Mouse (Mus musculus) heart, postnatal 10 days (tissue): ENCODE results near the gene Bclaf1. TPM values are rescaled to one million over a fixed set of nuclear protein-coding genes. Genes with fewer than 3 reads are reported as not detected.

Experiments used
- DNase-seq, 2 experiments: peaks; one replicate each; pipeline ENCODE4 v3.0.0; 2021
- intact Hi-C: fragments of 180-260 bp; cut with DNase I; formaldehyde crosslinking; loops from one replicate; pipeline ENCODE4 v1.15.1; 2025
- total RNA-seq, 2 experiments: library from RNA; stranded (reverse); gene quantifications; 2 replicates each; pipeline ENCODE4 v1.2.3; 2021

Bclaf1 gene
- total RNA-seq, 2 experiments from 2014 or later = 86.4 to 96.1 TPM

GRCm38 (mm10) chr10:20313447-20313846 is 1.2 kb downstream of the Bclaf1 start:
- no peak for DNase-seq
- intact Hi-C loops = loop anchor here (5.0 to 10.0 kb wide), 2 partner anchors 34 to 159 kb away; partner anchors contain the start of gene Mtfr2

DNA sequence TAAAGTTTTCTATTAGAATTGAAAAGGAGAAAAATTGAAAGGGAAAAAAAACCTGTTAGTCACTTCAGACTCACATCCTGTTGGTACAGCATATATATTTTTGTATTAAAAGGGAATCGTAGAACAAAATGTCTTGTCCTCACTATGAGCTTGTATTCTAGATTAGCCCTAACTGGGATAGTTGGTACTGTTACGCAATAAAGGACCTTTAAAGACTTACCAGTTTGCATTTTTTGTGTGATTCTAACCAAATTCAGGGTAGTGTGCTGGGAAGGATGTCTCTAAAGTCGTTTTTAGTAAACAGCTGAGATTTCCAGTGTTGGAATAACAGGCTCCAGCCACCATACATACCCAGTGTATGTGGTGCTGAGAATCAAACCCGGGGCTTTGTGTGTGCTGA is 1.7 kb downstream of the Bclaf1 start:
- DNase-seq = no peak

DNA sequence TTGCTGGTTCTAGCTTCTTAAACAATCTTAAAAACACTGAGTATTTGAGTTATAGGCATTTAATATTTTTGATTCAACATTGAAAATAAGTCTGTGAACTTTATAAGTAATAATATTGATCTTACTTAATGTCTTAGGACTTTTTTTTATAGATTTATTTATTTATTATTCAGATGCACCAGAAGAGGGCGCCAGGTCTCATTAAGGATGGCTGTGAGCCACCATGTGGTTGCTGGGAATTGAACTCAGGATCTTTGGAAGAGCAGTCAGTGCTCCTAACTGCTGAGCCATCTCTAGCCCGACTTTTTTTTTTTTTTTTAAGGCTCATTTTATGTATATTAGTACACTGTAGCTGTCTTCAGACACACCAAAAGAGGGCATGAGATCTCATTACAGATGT is 2.5 kb downstream of the Bclaf1 start:
- peak in 1 of 2 experiments; percentile 35 for DNase-seq
- intact Hi-C loops = loop anchor here (5.0 to 10.0 kb wide), 2 partner anchors 33 to 160 kb away; partner anchors contain the start of gene Mtfr2

More for the DNA sequence above, 1.7 kb downstream of the Bclaf1 start:
- intact Hi-C loops = loop anchor here (5.0 to 10.0 kb wide), 2 partner anchors 33 to 159 kb away; partner anchors contain the start of gene Mtfr2

DNA sequence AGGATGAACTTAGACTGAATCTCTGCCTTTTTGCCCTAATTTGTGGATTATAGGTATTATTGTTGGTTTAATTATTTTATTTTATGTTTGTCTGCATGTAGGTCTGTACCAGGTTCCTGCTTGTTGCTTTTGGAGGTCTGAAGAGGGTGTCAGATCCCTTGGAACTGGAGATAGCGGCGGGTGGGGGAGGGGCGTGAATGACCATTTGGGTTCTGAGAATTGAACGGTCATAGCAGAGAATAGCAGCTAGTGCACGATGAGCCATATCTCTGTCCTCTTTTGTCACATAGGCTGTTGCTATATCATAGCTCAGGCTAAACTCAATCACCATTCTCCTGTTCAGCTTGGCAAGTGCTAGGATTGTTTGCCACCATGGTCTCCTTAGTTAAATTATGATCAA is 5.2 kb downstream of the Bclaf1 start:
- intact Hi-C loops = loop anchor here (10.0 kb wide), 1 partner anchor 163 kb away; no protein-coding TSS in a partner anchor
- DNase-seq = peak in 1 of 2 experiments; percentile 30

- intact Hi-C loops = no loop called here
- no peak for DNase-seq
Measured at GRCm38 (mm10) chr10:20326226-20326625, 14.0 kb downstream of the Bclaf1 start.

- intact Hi-C loops = no loop called here
Measured at GRCm38 (mm10) chr10:20331262-20331661, 19.0 kb downstream of the Bclaf1 start.

GRCm38 (mm10) chr10:20337872-20338271 is 25.6 kb downstream of the Bclaf1 start:
- no peak for DNase-seq
- intact Hi-C loops = no loop called here

More at GRCm38 (mm10) chr10:20331262-20331661, 19.0 kb downstream of the Bclaf1 start:
- DNase-seq = no peak

DNA sequence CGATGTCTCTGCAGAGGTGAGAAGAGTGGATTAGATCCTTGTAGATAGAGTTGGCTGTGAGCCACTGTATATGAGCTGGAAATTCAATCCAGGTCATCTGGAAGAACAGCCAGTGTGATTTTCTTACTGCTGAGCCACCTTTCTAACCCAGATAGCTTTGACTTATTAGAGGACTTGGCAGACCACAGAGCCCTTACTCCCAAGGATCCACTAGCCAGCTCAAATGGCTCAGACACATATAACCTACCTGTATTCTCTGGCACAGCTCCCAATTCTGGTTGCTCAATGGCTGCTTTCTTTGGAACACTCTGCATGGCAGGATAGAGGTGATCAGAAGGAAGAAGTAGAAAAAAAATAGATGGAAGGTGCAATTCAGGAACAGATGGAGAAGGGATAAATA is 33.5 kb downstream of the Bclaf1 start:
- intact Hi-C loops = loop anchor here (5.0 kb wide), 2 partner anchors 33 to 53 kb away; partner anchors contain the start of gene Bclaf1
- DNase-seq = no peak

GRCm38 (mm10) chr10:20347285-20348214 is 35.3 kb downstream of the Bclaf1 start, which contains the start of gene Mtfr2:
Gene Mtfr2 (plus strand): TSS chr10:20347770.
- peak; percentile 94 to 96 for DNase-seq
- intact Hi-C loops = loop anchor here (5.0 kb wide), 2 partner anchors 35 to 55 kb away; partner anchors contain the start of gene Bclaf1

- intact Hi-C loops = loop anchor here (5.0 kb wide), 2 partner anchors 37 to 57 kb away; partner anchors contain the start of gene Bclaf1
- DNase-seq = no peak
Measured at GRCm38 (mm10) chr10:20348894-20349293, 36.6 kb downstream of the Bclaf1 start.

- intact Hi-C loops = loop anchor here (2.0 kb wide), 1 partner anchor 567 kb away; no protein-coding TSS in a partner anchor
- DNase-seq = peak; percentile 22 to 38
Measured at GRCm38 (mm10) chr10:20361542-20362449, 49.5 kb downstream of the Bclaf1 start.

DNA sequence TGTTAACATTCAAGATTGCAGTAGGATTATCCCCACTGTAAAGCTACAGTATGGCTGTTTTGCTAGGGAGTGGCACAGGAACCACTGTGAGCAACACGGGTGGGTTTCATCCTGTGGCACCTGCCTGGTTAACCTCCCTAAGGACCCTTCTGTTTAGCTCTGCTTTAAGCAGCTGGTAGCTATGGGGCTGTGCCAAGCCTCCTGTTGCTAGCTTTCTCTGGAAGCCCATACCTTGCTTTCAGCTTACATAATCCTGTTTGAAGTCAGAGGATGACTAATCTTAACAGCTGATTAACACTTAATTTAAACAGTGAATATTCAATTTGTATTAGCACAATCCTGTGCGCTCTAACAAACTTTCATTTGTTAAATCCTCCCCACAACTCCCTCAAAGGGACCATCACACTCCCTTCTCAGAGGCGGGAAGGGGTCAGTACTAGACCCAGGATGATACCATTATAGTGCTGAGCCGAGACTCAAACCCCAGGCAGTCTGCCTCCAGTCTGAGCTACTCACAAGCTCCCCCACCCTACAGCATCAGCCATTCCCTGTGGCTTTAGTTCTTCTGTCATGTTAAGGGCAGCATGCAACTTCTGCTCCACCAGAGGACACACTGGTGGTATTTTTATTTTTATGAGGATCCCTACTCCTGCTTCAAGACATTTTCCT is 50.3 kb downstream of the Bclaf1 start:
- intact Hi-C loops = loop anchor here (1.0 to 2.0 kb wide), 2 partner anchors 566 to 586 kb away; no protein-coding TSS in a partner anchor

DNA sequence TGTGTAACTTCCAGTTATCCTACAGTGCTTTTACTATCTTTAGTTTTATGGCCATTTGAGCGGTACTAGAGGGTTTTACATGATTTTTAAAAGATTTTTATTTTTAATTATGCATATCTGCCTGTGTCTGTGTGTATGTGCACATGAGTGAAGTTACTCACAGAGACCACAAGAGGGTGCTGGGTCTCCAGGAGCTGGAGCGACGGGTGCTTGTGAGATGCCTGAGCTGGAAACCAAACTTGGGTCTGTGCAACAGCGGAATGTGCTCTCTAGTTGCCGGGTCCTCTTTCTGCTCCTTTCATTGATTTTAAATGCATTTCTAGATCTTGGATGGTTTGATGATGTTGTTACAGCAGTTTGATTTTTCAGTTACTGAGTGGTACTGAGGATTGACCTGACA is 59.8 kb downstream of the Bclaf1 start:
- DNase-seq = no peak
- intact Hi-C loops = no loop called here

More for the DNA sequence above, 50.3 kb downstream of the Bclaf1 start:
- DNase-seq = no peak

DNA sequence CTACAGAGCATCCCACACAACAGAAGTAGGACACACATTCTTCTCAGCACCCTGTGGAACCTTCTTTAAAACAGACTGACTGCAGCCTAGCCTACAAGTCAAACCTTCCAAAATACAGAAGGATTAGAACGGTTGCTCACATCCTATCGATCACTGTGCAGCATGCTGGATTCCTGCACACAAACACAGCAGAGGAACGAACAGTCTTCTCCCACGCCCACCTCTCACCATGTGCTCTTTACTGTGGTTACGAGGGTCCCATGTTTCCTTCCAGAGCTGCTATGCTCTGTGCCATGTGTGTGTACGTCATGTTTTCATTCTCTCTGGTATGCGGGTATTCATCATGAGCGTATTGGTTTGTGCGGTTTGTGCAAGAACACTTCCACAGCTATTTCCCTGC is 65.4 kb downstream of the Bclaf1 start:
- intact Hi-C loops = no loop called here
- no peak for DNase-seq

GRCm38 (mm10) chr10:20379071-20379735 is 66.9 kb downstream of the Bclaf1 start:
- DNase-seq = peak; percentile 29 to 41
- intact Hi-C loops = no loop called here

- intact Hi-C loops = no loop called here
- no peak for DNase-seq
Measured at GRCm38 (mm10) chr10:20380798-20381197, 68.5 kb downstream of the Bclaf1 start.

DNA sequence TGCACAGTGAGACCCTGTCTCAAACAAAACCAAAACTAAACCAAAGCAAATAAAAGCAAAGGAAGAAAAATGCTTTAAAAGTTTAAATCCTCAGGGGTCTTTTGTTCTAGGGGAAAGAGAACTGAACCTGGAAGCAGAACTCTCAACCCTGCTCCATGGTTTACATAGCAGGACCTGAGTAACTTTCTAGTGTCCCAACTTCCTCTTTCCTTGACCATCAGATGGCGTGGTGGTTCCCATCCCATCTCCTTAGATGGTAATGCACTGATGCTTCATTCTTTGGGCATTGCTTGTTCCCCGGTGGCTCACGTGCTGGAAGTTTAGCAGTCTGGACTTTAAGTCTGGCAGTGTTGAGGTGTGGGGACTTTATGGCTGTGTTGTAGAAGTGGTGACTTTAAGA is 69.1 kb downstream of the Bclaf1 start:
- intact Hi-C loops = no loop called here
- no peak for DNase-seq

DNA sequence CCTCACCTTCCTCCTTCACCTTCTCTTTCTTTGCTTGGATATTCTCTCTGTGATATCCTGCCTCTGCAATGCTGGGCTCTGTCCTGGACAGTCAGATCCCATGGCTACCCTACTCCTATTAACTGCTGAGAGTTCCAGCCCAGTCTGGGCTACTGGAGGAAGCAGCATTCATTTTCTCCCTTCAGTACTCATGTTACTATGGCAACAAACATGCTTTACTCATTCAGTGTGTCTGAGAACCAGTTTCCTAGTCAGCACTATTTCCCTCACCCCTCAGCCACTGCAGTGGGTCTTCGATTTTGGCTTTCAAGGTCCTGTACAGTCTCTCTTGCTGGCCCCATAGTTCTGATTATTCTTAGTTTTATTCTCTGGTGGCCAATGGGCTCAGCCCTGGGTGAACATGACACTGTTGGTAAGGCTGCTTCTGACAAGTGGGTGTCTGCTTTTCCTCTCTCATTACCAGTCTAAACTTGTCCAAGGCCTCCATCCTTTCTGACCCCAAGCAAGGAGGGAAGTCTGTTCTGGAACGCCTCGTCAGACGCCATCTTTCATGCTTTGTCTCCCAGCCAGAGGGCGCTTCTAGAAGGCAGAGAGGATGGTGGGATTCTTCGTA is 70.6 kb downstream of the Bclaf1 start:
- DNase-seq = no peak
- intact Hi-C loops = no loop called here

DNA sequence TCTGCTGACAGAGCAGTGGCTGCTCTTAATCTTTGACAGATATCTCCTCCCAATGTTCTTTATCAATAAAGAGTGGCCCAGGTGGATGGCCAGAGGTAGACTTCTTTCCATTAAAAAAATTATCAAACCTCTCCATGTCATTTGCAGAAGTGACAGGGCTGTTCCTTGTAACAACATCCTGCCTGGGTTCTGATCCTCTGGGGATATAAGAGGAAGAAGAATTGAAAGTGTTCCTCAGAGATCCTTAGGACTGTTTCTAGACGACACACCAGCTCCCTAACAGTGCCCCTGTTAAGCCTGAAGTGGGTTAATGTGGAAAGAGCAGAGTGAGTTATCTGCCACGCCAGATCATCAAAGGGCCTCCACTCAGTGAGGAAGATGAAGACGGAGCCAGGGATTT is 78.3 kb downstream of the Bclaf1 start:
- DNase-seq = no peak
- intact Hi-C loops = no loop called here
